Mouse (Mus musculus): ENCODE measurements around the gene Ywhaq.

DNA sequence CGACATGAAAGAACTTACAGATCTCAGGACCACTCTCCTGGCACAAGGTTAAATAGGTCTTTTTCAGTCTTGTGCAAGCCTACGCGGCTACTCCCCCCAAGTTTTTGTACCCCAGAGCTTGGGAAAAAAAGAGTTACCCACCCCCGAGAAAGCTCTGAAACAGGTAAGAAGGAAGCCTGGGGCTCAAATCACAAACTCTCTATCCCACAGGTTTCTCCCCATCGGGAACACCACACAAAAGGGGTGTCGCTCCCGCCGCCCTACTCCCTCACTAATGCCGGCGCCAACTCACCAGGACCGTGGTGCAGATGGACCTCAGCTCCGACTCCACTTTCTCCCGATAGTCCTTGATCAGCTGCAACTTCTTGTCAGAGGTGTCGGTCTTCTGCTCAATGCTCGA, 931 bp downstream of the Ywhaq start:
- TF ChIP-seq MYOG (IDR thresholded peaks at IDR 0.05; ENCODE audit: control insufficient read depth in 1 of 3, insufficient read depth in 1 of 3, insufficient read length in 2 of 3, low read depth in 2 of 3) (no peak), POLR2A (IDR thresholded peaks at IDR 0.05; ENCODE audit: insufficient read length, low read depth) (no peak)

Measured in myocyte (in vitro differentiated cells).